Mouse (Mus musculus): Measurements from ENCODE around the gene Ankle1. TPM values are rescaled to one million over a fixed set of nuclear protein-coding genes. Genes with fewer than 3 reads are reported as not detected.

The Ankle1 gene
- under 1 TPM; 0.34 to 0.63 (median 0.41) TPM for total RNA-seq (2022)

DNA sequence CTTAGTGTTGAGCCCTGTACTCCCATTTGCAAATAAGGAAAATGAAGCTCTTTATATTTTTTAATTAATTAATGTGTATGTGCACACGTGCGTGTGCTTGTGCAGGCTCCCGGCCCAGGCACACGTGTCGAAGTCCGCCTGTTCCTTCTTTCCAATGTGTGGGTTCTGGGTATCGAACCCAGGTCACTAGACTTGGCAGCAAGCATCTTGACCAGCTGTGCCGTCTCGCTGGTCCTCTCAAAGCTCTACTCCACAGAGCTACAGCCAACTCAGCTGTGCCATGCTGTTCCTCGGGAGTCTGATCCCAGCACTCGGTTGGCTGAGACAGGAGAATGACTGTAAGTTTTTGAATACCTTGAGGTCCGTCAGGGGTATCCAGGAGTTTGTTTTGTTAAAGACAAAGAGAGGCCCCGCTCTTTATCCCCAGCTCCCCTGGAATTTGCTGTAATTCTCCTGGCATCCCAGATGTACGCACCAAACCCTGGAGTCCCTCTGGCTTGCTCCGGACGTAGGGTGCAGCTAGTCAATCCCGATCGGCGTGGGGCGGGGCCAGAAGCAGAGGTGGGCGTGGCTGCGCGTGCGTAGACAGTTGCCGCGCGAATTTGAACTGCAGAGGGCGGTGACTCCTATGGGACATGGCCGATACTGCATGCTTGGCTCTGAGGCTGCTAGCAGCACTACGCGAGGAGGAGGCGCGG is at the start of gene Ankle1:
TSS of gene Ankle1 (plus strand) at position 610 of the 698 bp plus-strand sequence.
- DNase-seq (ENCODE audit: low spot score in 2 of 2), result peak; percentile 84 to 95

DNA sequence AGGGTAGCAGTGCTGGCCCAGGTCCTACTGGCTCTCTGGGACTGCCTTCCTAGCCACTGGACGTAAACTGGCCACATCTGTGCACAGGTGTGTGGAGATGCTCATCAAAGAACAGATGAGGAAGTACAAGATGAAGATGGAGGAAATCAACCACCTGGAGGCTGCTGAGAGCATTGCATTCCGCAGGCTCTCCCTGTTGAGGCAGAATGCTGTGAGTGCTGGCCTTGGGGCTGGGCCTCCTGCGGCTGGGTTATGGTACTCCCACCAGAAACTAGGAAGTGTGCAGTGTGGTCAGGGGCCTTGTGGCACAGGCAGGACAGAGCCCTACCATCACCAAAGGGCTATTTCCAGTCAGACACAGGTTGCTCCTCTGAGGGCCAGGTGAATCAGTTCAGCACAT is 47.8 kb upstream of the Ankle1 start:
- DNase-seq (ENCODE audit: low spot score in 2 of 2), result no peak

DNA sequence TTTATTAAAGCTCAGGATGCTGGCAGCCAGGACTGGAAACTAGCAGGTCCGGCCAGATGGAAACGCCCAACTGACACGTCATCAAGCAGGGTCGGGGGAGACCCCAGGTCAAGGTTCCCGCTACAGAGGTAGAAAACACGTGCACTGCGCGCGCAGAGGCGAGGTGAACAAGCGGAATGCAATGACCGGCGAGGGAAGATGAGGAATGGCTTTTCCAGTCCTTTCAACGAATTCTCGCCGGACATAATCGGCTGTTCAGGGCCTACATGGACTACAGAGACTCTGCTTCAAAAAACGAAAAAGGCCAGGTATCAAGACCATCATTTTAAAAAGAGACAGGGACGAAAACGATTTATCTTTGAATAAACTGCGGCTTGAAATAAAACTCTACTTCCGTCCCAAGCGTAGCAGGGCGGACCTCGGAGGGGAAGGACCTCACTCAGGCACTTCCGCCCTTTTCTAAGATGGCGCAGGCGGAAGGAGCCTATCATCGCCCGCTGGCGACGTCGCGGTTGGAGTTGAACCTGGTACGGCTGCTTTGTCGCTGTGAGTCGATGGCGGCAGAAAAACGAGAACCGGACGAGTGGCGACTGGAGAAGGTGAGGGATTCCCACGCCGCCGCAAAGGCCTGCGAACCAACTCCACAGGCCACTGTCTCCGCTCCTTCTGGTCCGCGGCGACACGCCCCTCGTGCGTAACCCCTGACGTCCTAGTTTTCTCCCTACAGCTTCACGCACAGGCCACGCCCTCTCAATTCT is 38.9 kb upstream of the Ankle1 start, which contains the start of gene Use1:
TSS of gene Use1 (plus strand) at position 78 of the 758 bp plus-strand sequence.
- peak; percentile 93 to 94 for DNase-seq (ENCODE audit: low spot score in 2 of 2)

DNA sequence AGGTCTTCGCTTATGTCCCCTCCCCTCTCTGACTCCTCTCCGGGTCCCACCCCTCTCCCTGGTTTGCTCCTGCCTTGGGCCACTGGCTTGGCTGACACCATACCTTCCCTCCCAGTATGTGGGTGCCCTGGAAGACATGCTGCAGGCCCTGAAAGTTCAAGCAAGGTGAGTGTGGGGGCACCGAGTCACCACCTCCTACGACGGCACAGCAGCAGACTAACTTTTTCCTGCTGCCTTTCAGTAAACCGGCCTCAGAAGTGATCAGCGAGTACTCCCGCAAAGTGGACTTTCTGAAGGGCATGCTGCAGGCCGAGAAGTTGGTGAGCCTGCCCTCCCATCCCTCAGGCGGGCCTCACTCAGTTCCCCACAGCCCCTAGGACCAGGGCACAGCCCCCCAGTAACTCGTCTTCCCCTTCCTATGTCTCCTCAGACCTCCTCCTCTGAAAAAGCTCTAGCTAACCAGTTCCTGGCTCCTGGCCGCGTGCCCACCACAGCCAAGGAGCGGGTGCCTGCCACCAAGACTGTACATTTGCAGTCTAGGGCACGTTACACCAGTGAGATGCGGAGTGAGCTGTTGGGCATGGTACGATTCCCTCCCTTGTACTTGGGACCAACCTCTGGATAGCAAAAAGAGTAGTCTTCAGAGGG is 38.2 kb upstream of the Ankle1 start:
- DNase-seq (ENCODE audit: low spot score in 2 of 2), result no peak

DNA sequence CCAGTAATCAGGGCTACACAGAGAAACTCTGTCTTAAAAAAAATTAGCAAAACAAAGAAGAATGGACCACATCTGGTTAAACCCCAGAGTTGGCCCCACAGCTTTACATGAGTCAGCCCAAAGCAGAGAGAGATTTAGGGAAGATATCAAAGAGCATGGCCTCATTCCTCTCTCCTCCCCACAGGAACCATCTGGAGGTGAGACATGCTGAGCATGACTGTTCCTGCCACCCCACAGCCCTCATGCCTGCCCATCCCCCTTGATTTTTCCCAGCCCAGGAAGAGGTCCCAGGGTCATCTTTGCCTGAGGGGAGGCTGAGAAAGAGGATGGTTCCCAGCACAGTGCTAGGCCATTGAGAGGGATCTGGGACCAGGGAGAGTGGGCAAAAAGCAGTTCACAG is 37.4 kb upstream of the Ankle1 start:
- DNase-seq (ENCODE audit: low spot score in 2 of 2), result no peak

DNA sequence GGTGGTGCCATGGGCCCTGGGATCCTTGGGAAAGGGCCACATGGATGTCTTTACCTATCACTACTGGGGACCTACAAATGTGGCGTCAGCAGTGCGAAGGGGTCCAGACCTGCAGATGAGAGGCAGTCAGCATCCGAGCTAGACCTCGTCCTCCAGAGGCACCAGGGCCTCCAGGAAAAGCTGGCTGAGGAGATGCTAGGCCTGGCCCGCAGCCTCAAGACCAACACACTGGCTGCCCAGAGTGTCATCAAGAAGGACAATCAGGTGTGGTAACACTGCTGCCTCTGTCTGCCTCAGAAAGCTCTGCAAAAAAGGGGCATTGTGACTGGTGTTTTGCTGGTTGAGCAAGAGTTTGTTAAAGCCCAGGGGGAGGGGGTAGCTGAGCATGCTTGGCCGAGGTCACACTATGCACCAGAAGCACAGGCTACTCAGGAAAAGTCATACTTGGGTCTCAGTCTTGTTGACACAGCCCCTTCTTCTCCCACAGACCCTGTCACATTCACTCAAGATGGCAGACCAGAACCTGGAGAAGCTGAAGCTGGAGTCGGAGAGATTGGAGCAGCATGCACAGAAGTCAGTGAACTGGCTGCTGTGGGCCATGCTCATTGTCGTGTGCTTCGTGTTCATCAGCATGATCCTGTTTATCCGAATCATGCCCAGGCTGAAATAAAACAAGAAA is 36.6 kb upstream of the Ankle1 start:
- DNase-seq (ENCODE audit: low spot score in 2 of 2), result no peak

DNA sequence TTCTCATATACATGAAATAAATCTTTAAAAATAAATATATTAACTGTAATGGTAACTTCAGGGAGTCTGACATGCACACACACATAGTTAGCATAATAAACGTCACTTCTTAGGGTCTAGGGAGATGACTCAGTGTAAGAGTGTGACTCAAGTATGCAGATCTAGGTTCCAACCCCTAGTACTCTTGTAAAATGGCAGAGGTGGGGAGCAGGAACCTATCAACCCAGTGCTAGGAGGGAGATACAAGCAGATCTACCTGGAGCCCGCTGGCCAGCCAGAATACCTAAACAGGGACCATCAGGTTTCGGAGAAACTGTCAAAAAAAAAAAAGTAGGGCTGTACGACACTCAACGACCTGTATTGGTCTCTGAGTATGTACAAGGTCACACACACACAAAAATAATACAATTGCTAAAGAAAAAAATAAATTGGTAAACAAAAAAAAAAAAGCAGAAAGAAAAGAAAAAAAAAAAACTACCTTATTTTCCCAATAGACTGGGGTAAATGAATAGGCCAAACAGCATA is 35.0 kb upstream of the Ankle1 start:
- no peak for DNase-seq (ENCODE audit: low spot score in 2 of 2)

DNA sequence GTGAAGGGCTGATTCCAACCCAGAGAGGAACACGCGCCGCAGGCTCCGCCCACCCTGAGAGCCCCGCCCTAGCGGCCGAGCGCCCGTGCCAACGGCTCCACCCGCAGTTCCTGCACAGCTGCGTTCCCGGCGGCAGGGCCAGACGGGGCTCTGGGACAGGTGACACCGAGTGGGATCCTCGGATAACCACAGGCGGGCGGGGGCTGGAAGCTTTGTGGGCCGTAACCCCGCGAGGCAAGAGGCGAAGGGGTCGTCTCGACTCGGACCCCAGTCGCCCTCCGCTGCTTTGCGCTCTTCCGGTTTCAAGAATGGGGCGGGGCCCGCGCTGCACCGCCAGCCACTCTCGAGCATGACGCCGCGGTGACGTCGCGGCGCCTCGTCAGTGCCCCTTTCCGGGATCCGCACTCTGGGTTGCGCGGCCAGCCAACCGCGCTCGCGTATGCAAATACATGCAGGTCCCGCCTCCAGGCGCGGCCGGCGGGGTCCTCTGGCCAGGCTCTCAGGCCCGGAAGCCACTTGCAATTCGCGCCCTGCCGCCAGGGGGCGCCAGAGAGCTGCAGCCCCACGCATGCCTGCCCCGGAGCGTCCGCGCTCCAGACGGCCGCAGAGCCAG is 34.5 kb upstream of the Ankle1 start, which contains the start of gene Ocel1:
TSS of gene Ocel1 (plus strand) at position 63 of the 613 bp plus-strand sequence.
- peak; percentile 94 to 99 for DNase-seq (ENCODE audit: low spot score in 2 of 2)

DNA sequence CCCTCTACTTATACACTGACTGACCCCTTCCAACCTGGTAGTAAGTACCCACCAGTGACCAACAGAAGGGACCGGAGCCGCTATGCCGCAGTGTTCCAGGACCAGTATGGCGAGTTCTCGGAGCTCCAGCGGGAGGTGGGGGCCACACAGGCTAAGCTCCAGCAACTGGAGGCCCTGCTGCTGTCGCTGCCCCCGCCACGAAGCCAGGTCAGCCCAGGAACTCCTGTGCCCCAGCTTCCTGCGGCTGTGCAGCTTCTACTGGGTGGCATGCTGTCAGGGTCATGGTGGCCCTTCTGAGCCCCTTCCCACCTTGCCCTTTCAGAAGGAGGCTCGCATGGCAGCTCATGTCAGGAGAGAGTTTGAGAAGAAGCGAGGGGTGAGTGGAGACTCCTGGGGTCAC is 33.4 kb upstream of the Ankle1 start:
- no peak for DNase-seq (ENCODE audit: low spot score in 2 of 2)

DNA sequence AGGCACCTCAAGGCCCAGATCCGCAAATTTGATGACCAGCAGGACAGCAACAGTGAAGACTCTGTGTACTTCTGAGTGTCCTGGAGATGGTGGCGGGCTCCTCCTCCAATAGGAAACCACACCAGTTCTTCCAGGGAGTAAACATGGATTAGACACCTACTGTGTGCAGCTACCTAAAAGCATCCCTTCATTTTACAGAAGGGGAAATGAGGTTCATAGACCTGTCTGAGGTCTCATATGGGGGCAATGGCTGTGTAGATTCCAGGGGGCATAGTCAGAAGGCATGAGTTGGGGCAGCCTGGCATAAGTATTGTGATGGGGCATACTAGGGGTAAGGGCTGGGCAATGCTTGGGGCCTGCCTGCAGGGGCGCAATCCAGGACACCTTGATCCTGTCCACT is 32.8 kb upstream of the Ankle1 start:
- DNase-seq (ENCODE audit: low spot score in 2 of 2), result no peak

DNA sequence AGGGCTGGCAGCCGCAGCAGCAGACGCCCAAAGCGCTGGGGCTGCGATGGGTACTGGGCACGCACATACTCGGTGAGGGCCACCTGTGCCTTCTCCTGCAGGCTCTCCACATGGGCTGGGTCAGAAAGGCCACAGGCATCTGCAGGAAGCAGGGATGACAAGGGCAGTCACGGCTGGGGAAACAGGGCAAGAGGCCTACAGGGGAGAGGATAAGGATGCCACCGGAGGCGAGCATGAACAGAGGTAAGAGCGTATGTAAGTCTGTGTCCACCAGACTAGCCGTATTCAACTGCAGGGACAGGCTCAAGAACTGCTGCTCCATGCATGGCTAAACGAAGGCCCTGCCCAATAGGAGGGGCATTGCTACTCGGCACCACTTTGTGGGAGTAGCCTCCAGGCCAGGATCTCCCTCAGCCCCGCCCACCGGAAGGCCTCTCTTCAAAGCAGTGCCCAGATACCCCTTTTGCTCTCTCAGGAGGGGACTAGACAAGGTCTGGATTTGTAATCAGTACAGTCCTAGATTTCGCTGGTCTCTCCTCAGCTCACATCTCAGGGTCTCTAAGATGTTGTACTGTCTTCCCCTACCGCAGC is 31.1 kb upstream of the Ankle1 start:
- no peak for DNase-seq (ENCODE audit: low spot score in 2 of 2)

DNA sequence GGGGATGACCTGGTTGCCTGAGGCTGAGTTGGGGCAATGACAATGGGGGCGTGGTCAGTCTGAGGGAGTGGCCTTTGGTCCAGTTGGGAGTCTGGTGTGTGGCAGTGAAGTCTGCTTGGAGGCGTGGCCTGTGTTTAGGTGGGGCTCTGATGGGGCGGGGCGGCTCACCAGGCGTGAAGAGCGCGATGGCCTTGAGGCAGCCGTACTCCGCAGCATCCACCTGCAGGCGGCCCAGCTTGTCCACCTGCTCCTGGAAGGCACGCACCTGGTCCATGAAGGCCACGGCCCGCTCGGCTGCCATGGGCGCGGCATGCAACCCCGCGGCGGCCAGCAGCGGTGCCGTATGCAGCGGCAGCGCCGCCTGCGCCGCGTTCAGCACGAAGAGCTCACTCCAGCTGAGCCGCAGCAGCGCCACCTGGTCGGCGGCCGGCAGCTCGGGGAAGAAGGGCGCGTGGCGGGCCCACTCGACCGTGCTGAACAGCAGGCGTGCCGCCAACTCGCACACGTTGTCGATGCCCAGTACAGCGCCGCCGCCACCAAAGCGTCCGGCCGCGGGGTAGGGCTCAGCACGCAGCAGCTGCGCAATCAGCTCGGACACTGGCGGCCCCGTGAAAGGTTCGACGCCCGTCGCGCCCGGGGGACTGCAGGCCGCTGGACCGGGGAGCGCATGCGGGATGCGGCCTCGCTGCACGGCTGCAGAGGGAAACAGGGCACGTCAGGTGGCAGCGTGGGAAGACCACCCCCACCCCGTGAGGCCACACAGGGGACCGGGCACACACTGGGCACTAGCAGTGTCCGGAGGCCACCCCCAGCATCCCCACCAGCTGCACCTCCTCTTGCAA is 30.0 kb upstream of the Ankle1 start:
- peak in 1 of 2 experiments; percentile 65 for DNase-seq (ENCODE audit: low spot score in 2 of 2)

DNA sequence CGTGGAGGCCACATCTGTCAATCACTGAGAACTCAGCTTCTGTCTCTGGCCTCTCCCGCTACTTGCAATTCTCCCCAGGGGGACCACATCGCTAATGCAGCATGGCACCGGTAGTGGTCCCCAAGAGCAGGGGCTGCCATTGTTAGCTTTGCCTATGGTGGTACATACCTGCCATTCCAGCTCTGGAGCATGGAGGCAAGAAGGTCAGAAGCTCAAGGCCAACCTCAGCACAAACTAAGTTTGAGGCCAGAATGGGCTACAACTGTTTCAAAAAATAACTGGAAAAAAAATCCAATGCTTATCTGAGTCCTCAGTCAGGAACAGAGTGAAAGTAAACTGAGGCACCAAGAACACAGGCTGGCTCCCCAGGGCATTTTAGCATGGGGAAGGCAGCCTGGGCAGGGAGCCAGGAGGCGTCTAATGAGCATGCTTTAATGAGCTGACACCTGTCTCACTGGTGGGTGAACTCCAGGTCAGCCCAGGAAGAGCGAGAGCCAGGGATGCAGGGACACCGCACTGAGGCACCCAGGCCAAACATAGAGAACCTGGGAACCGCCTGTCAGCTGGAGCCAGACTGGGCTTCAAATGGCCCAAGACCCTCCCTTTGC is 29.3 kb upstream of the Ankle1 start:
- no peak for DNase-seq (ENCODE audit: low spot score in 2 of 2)

DNA sequence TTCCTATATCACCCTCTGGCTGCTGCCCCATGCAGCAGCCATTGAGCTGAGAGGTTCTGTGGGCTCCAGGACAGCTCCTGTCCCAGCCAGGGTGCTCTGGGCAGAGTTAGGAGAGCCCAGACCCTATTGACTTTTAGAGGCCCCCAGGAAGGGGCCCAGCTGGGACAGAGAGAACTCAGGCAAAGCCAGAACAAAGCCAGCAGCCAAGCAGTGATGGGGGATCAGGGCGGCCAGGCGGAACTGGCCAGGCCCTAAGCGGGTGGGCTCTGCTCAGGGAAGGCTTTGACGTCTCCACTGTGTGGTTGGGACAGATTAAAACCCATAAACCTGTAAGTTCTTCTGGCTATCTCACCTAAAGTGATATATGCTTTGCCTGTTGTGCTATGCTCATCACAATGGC is 26.8 kb upstream of the Ankle1 start:
- DNase-seq (ENCODE audit: low spot score in 2 of 2), result no peak

DNA sequence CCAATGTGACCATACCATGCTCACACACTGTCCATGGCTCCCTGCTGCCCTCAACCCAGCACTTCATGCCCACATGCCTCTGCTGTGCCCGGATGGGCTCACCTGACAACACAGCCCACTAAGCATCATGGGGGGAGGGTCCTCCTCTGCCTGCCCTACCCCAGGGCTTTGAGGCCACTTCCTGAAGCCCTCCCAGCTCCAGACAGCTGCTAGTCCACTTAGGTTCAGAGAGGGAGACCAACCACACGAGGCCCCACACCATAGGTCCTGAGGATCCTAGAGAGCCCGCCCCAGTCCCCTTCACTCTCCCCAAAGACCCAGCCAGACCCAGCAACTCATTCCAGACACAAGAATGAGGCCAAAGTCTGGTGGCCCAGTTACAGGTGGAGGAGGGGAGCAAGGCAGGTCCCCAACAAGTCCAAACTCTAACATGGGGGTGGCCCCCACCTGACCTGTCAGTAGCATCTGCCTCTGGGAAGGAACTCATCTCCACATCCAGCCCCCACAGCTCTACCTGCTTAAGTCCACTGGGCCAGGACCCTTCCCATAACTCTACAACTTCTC is 26.2 kb upstream of the Ankle1 start:
- no peak for DNase-seq (ENCODE audit: low spot score in 2 of 2)

DNA sequence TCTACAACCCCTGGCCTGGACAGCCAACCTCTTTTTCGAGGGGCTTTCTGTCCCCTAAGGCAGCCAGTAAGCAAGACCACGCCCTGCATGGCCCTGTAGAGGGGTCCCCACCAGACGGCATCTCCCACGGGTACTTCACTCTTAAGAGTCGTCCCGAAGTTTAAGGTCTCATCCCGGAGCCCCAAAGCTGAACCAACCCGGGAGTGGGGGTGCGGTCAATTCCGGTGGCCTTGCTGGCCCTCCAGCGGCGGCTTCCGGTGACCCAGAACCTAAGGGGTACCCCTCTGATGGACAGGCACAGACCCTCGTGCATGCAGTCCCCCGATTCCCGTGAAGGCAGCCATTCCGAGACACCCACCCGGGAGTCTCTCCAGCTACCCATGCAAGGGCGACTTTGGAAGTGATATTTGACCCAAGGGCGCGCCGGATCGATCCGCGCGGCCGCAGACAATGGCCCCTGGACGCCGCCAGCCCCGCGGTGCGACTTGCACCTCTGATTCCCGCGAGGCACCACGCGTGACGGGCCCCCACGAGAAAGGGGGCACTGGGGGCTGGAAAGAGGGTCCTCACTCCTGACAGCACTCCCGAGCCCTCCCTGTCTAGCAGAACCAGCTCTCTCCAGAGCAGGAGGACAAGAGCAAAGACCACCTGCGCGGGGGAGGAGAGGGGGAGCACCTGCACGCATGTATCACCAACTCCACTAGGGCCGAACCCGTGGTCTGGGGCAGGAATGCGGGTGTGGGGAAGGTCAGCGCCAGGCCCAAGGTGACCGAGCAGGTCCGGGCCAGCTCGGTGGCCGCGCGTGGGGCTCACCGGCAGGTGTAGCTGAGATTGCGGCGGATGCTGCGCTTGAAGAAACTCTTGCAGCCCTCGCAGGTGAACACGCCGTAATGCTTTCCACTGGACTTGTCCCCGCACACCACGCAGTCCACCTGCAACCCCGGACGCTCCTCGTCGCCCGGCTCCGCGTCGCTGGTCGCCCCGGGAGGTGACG is 25.3 kb upstream of the Ankle1 start:
- no peak for DNase-seq (ENCODE audit: low spot score in 2 of 2)

DNA sequence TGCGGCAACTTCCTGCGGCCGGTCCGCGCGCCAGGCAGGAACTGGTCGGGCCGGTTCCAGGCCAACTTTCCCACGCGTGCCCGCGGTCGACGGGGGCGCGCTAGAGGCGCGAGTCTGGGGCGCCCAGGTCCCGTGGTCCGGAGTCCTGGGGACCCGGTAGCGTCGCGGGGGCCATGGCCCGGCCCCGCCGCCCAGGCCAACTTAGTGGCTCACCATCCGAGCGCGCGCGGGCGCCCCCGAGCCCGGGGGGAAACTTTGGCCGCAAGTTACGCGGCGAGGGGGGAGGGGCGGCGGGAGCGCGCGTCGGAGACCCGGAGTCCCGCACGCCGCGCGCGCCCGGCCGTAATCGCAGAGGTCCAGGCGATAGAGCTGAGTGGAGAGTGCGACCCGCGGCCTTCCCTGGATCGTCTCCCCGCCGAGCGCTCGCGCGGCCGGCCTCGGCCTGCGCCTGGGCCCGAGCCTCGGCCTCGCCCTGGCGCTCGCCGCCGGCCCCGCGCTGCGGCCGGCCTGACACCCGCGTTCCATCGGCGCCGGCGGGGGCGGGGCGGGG is 24.3 kb upstream of the Ankle1 start, which contains the start of gene Nr2f6:
TSS of gene Nr2f6 (minus strand) at position 540 of the 550 bp plus-strand sequence.
- DNase-seq (ENCODE audit: low spot score in 2 of 2), result no peak
